Mouse (Mus musculus) left cerebral cortex, adult 18-20 months (tissue): Measurements from ENCODE around the gene Kank3. TPM values are rescaled to one million over a fixed set of nuclear protein-coding genes. Genes with fewer than 3 reads are reported as not detected.

Source experiments
- DNase-seq, 2 experiments: peaks; one replicate each; pipeline ENCODE4 v3.0.0; 2021 to 2022; ENCODE audit warnings: low spot score in 2 of 2, mixed read lengths in 1 of 2
- total RNA-seq, 2 experiments: library from RNA; stranded (reverse); gene quantifications; 2 replicates each; pipeline ENCODE4 v1.2.3; 2021

The Kank3 gene
- total RNA-seq, 2 experiments from 2014 or later: 27.5 to 32.7 TPM

- DNase-seq: no peak
Measured at GRCm38 (mm10) chr17:33848139-33848538, 37.8 kb downstream of the Kank3 start.

DNA sequence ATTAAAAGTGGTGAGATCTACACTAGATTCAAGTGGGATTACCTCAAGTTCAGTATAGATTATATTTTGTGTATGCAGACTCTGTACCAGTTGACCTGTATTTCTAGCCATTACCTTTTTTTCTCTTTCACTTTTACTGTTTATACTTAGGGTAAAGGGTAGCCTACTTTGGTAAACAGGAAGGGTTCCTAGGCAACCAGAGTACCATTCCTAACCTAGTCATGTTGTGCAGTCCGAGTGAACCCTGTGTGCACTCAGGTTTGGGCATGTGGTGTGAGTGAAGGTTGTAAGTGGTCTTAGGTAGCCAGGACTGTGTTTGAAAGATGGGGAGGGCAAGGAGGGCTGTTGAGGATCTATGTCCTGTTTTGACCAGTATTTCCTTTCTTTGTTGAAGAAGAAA is 41.0 kb downstream of the Kank3 start:
- no peak for DNase-seq

DNA sequence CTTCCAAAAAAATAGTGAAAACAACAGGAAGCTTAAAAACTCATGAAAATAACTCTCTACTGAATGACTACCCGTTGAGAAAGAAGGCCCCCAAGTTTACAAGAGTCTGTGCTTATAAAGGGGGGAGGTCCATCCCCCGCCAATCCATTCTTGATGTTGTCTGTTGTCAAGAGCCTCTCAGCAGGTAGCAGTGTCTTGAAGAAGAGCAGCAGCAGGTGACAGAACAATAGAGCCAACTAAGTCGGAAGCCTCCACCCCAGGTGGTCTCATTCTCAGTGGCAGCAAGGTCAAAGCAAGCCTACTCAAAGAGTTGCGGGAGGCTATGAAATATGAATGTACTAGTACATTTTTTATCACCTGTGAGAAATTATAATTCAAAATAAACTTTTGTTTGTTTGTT is 47.5 kb downstream of the Kank3 start:
- no peak for DNase-seq

GRCm38 (mm10) chr17:33865330-33866030 is 55.2 kb downstream of the Kank3 start:
- peak; percentile 80 to 85 for DNase-seq

Other genes starting within 250 kb of the Kank3 start
- 10 to 100 TPM; 44.0 to 46.7 TPM for gene Zfp414, start 181.4 kb upstream of the Kank3 start, total RNA-seq
- gene Pram1, start 172.5 kb upstream of the Kank3 start, total RNA-seq: under 1 TPM in 1 of 2 experiments, not detected in 1; 0.60 TPM
- gene Hnrnpm, start 123.7 kb upstream of the Kank3 start, total RNA-seq: 100 to 1,000 TPM; 129 to 143 TPM
- gene March2, start 91.8 kb upstream of the Kank3 start, total RNA-seq: 10 to 100 TPM; 90.0 to 90.1 TPM
- gene Rab11b, start 50.0 kb upstream of the Kank3 start, total RNA-seq: 100 to 1,000 TPM; 359 to 382 TPM
- 1 to 10 TPM; 1.4 to 2.2 TPM for gene Angptl4, start 28.7 kb upstream of the Kank3 start, total RNA-seq
- 100 to 1,000 TPM; 702 to 765 TPM for gene Rps28, start 14.0 kb downstream of the Kank3 start, total RNA-seq
- 100 to 1,000 TPM; 194 to 196 TPM for gene Ndufa7, start 14.1 kb downstream of the Kank3 start, total RNA-seq
- gene Cd320, start 32.6 kb downstream of the Kank3 start, total RNA-seq: 10 to 100 TPM; 24.2 to 24.4 TPM
- gene Gm7029, start 63.3 kb downstream of the Kank3 start, total RNA-seq: not detected
- gene Kifc1, start 80.1 kb downstream of the Kank3 start, total RNA-seq: 1 to 10 TPM; 2.5 to 2.8 TPM
- gene Platr17, start 94.6 kb downstream of the Kank3 start, total RNA-seq: under 1 TPM in 1 of 2 experiments, not detected in 1; 0.58 TPM
- gene Daxx, start 98.9 kb downstream of the Kank3 start, total RNA-seq: 10 to 100 TPM; 27.4 to 34.7 TPM
- gene Tapbp, start 105.4 kb downstream of the Kank3 start, total RNA-seq: 10 to 100 TPM; 42.0 to 53.5 TPM
- 10 to 100 TPM; 33.0 to 35.5 TPM for gene Zbtb22, start 105.4 kb downstream of the Kank3 start, total RNA-seq
- 10 to 100 TPM; 62.2 to 63.5 TPM for gene Rgl2, start 119.0 kb downstream of the Kank3 start, total RNA-seq
- gene Pfdn6, start 129.8 kb downstream of the Kank3 start, total RNA-seq: 10 to 100 TPM; 92.3 to 94.0 TPM
- gene Wdr46, start 130.1 kb downstream of the Kank3 start, total RNA-seq: 10 to 100 TPM; 12.5 to 13.8 TPM
- 1 to 10 TPM; 5.9 to 6.5 TPM for gene B3galt4, start 141.0 kb downstream of the Kank3 start, total RNA-seq
- gene Vps52, start 145.3 kb downstream of the Kank3 start, total RNA-seq: 10 to 100 TPM; 71.1 to 71.2 TPM
- gene Rps18, start 145.5 kb downstream of the Kank3 start, total RNA-seq: 100 to 1,000 TPM; 332 to 337 TPM
- 10 to 100 TPM; 30.9 to 33.6 TPM for gene H2-K1, start 189.8 kb downstream of the Kank3 start, total RNA-seq
- 10 to 100 TPM; 31.6 to 34.6 TPM for gene Ring1, start 214.2 kb downstream of the Kank3 start, total RNA-seq
- gene H2-Ke6, start 217.5 kb downstream of the Kank3 start, total RNA-seq: 10 to 100 TPM; 39.3 to 43.2 TPM
- gene Slc39a7, start 221.2 kb downstream of the Kank3 start, total RNA-seq: 100 to 1,000 TPM in 1 of 2 experiments, 10 to 100 TPM in 1; 96.1 to 101 TPM
- gene Rxrb, start 221.3 kb downstream of the Kank3 start, total RNA-seq: 10 to 100 TPM; 80.6 to 84.1 TPM
- 10 to 100 TPM; 14.5 to 14.6 TPM for gene Col11a2, start 228.9 kb downstream of the Kank3 start, total RNA-seq